Mouse (Mus musculus) hematopoietic stem cell, adult 5-6 weeks (primary cell): ENCODE results near the gene 1600002K03Rik. TPM values are rescaled to one million over a fixed set of nuclear protein-coding genes. Genes with fewer than 3 reads are reported as not detected.
"Not testable (repeated sequence)": the region's sequence is repeated elsewhere in the genome, so short reads cannot be mapped to it uniquely, and the experiment has no call there.

Experiments
- ATAC-seq, 2 experiments: fragments of 125-278 bp in 1 of 2; replicated peaks in 1 of 2; 2 replicates each; pipeline ENCODE4 v1.8.0; 2016 to 2017; ENCODE audit warnings: inconsistent platforms in 2 of 2, mild to moderate bottlenecking in 2 of 2, moderate number of reproducible peaks in 2 of 2, low read depth in 1 of 2, moderate TSS enrichment in 1 of 2; ENCODE audit not compliant: low FRiP score in 2 of 2, poor library complexity in 2 of 2, severe bottlenecking in 2 of 2, insufficient read depth in 1 of 2, low TSS enrichment in 1 of 2
- total RNA-seq: library from RNA; stranded (forward); fragments of 172-1452, 232-1000 nt; gene quantifications from 2 replicates; pipeline ENCODE4 v1.2.3, GENCODE M21; 2017

The 1600002K03Rik gene
- total RNA-seq, 1 experiment from 2014 or later = 26.2 TPM

DNA sequence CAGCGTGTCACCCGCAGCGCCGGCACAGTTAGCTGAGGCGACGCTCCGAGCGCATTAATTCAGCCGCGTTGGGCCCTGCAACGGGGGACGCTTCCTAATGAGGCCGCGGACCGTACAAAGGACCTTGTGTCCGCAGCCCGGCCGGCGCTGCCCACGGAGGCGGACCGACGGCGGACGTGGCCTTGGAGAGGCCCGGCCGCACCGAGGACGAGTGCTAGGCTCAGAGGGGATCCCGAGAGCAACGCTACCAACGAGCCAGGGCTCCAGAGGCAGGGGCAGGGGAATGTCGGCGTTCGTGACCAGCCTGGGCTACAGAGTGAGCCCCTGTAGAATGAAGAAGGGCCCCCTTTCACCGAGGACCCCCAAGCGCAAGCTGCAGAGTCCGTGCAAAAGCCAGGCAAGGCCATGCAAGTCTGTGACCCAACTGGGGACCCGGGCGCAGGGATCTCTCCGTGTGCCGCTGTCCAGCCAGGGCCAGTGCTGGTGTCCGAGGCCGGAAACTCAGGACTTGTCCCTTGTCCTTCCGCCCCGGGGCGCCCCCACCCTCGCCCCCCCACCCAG lies 17.8 kb downstream of the 1600002K03Rik start:
- no peak; a peak in 1 of 4 replicates for ATAC-seq

DNA sequence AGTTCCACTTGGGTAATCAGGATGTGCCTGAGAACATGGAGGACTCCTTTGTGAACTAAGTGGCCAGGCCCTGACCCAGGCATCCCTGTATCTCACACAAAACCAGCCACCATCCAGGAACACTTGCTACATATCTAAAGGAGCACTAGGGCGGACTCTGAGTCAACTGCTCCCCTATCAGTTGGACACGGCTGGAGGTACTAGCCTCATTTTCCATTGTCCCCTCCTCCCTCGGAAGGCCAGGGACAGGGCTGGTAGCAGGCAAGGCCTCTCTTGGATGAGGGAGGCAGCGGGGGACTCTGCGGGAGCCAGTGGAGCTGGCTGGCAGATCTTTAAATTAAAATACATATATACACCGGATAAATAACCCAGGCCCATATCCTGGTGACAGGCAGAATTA lies 21.2 kb downstream of the 1600002K03Rik start:
- no peak for ATAC-seq

DNA sequence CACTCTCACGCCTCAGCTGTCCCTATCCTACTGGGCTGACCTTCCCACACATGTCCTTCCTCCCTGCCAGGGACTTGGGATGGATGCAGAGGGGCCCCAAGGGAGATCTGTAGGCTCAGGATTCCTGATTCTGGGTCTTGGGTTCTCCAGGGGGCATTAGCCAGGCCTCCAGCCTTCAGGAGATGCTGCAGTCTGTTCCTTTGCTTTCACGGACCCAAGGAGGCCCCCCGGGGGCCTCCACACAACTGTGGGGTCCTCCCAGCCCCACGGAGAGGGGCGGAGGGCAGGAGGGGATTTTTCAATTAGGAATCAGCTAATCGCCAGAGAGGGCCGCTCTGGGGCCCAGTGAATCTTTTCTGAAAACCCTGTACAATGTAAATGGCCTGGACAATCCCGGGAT lies 21.7 kb downstream of the 1600002K03Rik start:
- no peak for ATAC-seq

DNA sequence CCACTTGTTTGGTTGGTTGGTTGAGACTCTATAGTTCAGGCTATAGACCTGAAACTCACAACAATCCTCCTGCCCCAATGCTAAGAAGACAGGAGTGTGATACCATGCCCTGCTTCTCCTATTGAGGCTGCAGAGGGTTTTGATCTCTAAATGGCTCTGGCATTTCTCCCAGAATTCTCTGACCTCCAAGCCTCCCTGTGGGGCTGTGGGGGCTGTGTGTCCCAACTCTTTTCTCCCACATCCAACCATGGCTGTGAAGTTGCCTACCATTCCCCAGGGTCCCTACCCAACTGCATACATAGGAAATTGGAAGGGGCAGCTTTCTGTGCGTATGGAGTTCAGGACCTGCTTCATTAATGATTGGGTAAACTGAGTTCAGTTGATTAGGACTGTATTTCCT lies 23.4 kb downstream of the 1600002K03Rik start:
- no peak for ATAC-seq

DNA sequence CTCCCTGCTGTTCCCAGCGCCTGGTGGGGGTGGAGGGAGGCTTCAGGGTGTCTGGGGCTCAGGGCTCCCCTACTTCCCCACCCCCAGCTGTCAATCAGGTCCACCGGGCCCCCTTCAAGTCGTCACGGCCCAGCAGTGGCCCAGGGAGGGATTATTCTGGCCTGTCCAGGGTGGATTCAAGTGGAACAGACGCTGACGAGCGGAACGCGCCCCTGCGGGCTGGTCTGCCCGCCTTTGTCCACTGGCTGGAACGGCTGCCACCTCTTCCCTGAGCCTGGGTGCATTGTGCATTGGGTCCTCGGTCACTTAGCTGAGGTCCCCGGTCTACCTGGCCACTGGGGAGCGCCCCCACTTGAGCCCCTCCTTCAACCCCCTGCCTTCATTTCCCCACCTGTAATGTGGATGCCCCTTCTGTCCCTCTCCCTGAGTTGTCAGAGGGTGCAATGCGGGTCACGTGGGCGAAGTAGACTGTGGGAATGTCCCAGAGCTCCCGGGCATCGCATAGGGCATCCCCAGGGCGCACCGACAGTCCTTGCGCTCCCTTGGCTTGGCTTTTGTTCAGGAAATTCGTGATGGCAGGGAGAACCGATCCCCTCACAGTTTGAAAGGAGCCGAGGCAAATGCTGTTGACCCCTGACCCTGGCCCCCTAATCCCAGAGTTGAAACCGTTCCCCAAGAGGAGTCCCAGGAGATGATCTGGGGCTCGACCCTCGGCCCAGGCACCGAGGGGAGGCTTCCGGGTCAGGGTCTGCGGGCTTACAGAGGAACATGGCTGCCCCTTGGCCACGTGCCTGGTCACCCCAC lies 24.2 kb downstream of the 1600002K03Rik start:
- ATAC-seq = no peak

DNA sequence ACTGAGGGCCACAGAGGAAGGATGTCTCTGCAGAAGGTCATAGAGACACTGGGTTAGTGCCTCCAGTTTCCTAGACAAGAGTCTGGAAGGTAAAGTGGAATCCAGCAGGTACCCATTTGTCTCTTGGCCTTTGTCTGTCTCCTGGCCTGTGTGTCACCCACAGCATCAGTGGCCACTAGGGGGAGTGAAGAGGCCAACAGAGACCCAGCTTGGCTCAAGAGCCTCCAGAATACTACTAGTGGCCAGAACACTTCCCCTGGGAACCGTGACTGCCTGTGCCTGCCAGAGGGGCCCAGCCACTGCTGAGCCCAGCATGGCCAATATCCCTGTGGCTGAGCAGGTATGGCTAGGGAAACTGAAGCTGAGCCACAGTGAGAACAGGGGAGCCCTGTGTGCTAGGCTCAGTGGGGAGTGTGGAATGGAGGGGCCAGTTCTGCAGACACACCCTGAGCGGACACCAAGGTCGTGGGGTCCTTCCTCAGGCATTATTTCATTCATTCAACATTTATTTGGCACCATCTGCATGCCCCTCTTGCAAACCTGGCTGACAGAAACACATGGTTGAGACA lies 26.8 kb downstream of the 1600002K03Rik start:
- peak; percentile 89 to 93 for ATAC-seq

DNA sequence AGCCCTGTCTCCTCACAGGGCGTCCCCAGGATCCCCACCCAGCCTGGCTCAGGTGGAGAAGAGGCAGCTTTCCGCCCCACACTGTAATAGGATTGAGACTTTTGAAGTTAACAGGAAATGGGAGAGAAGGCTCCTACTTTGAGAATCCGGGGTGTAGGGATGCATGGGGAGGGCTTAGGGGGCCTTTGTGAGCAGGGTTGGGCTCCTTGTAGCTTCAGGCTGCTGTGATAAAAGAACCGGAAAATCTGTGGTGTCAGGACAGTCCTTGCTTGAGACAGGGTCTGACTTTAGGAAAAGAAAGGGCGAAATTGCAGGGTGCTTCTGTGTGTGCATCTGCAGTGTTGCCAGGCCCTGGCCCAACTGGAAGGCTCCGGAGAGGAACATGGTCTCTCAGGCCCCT lies 27.7 kb downstream of the 1600002K03Rik start:
- ATAC-seq = no peak

DNA sequence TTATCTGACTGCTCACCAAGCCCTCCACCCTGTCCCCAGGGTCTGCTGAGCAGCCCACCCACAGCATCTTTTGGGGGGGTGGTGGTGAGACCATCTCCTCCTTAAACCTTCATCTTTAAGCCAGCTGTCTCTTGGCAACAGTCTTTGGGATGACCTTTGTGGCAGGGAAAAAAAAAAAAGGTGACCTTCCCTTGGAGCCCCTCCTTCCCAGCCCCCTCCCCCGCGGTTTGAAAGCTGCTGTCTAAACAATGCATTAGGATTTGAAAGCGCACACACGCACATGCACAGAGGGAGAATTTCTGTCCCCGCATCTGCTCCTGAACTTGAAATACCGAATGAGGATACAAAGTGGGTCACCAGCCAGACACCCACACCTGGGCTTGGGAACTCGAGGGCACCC lies 31.3 kb downstream of the 1600002K03Rik start:
- no peak for ATAC-seq

DNA sequence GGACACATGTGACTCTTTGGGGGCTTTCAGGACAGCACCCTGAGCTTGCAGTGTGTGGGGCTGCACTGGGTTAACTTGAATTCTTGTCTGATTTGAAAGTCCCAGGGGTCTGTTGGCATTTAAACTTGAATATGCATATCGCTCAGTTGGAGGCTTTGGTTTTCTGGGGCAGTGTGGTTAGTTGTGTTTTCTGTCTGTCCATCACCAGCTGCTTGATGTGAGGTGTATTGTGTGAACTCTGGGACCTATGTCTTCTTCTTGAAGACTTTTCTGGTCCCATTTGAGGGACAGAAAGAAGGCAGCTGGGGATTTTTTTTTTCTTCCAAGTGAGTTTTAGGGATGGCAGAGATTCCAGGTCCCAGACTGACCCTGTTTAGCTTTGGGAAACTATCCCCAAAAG lies 34.5 kb downstream of the 1600002K03Rik start:
- ATAC-seq = no peak

DNA sequence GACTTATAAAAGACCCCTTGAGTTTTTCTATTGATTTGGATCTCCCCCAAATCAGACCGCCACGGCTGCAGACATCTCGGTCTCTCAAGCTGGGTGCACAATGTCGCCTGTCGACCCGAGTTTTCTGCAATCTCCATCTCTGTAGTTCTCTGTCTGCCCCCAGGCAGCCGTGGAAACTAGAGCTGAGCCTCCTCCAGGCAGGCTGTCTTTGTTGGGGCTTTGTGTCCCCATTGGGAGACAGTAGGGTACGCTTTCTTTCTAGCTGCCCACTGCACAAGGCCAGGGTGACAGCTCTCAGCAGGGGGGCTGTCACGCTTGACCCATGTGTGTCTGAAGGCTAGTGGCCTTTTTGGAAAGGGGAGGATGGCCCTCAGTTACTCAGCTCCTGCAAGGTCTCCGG lies 34.9 kb downstream of the 1600002K03Rik start:
- ATAC-seq = no peak

DNA sequence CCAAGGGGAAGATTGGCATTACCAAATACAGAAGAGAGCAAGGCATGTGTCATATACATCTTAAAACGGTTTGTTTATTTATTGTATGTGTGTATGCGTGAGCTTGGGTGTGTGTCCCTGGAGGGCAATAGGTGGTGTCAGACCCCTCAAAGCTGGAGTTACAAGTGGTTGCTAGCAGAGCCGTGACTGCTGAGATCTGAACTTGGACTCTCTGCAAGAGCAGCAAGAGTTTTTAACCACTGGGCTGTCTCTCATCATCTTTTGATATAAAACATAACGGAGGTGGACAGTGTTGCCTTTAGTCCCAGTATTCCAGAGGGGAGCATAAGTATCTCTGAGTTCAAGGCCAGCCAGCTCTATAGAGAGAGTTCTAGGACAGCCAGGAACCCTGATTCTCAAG lies 35.5 kb downstream of the 1600002K03Rik start:
- no peak for ATAC-seq

DNA sequence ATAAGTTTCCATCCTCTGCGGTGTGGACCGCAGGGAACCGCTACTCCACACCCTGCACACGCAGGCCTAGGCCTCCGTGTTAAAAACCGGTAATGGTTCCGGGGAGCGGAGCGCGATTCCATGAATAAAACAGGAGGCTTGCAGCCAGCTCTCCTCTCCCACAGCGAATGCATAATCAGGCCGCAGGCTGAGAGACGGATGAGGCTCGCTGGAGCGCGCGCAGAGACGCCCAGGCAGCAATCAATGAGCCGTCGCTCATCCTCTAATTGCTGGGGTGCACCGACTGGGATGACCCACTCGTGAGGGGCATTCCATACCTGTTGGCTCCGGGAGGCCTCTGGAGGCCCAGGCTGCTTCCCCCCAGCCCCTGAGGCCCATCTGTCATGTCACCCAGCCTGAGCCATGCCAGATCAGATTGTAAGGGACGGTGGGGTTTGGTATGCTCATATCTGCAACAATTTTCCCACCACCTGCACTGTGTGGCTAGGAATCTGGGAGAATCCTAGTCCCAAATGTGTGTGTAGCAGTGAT lies 36.2 kb downstream of the 1600002K03Rik start:
- no peak for ATAC-seq

DNA sequence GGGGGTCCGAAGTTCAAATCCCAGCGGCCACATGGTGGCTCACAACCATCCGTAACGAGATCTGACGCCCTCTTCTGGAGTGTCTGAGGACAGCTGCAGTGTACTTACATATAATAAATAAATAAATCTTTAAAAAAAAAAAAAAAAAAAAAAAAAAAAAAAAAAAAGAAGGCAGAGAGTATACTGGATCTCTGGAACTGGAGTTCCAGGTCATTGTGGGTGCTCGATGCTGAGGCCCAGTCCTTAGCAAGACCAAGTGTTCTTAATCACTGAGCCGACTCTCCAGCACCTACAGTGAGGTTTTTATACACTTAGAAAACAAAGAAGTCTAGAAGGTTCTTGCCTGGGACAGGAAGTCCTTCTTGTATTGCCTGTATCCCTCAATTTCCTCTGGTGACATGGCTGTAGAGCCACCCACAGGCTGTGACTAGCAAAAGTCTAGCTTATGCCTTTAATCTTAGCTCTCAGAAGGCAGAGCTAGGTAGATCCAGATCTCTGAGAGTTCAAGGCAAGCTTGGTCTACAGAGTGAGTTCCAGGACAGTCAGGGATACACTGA lies 38.9 kb downstream of the 1600002K03Rik start:
- ATAC-seq = peak; percentile 45 to 53; a peak in 3 of 4 replicates

DNA sequence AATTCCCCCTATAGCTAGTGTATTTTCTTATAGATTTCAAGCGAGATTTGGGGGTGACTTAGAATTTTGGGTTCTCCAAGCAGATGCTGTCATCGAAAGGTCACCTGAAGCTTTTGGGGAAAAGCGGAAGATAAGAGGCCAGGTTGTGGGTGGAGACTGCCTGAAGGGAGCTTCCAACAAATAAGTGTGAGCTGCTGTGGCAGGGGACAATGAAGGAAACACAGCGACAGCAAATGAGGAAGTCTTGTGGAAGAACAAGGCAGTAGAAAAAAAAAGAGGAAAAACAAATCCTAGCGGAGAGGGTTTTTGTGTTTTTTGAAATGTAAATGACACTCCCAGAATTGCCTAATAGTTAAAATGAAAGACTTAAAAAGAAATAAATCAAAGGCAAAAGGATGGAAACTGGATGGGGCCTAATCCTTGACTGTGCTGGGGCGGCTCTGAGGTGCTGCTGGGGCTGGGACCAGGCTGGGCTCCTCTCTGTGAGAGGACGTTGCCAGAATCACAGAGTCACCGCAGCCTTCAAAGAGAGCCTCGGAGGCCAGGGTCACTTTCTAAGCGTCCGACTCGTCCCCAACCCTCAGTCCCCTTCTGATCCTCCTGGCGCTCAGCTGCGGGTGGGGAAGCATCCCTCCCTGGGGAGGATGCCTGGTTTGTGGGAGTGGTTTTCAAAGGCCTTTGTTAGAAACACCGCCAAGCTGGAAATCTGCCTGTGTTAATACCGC lies 42.5 kb downstream of the 1600002K03Rik start:
- ATAC-seq = no peak

DNA sequence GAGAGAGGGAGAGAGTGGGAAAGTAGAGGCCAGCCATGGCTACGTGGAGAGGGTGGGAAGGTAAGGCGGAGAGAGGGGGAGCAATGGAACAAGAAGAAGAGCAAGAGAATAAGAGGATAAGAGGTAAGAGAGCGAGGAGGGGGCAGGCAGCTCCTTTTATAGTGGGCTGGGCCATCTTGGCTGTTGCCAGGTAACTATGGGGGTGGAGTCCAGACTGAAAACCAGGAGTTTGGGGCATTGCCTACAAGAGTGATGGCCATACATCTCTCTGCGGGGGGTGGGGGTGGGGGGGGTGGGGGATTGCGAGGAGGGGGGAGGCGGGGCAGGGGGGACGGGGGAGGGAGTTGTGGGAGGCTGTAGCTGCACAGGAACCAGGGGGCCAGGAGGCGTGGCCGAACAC lies 47.9 kb downstream of the 1600002K03Rik start:
- no peak for ATAC-seq

DNA sequence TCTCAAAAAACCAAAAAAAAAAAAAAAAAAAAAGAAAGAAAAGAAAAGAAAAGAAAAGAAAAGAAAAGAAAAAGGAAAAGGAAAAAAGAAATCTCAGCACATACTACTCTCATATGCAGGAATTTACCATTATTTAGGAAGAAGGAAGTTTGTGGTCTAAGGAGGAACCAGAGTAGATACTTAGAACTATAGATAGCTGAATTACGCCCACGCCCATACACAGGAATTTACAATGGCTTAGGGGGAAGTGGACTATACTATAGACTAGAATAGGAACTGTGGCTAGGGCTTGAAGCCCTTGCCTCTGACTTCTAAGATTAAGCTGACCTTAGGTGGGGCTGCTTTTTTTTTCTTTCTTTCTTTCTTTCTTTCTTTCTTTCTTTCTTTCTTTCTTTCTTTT lies 50.4 kb downstream of the 1600002K03Rik start:
- not testable (repeated sequence) for ATAC-seq
